Mouse (Mus musculus): ENCODE results near the gene Cdcp1.

- TF ChIP-seq CTCF (IDR thresholded peaks at IDR 0.05; ENCODE audit: borderline replicate concordance, extremely low read depth, insufficient read depth, insufficient read length) = no peak
- TF ChIP-seq POLR2A (IDR thresholded peaks at IDR 0.05; ENCODE audit: borderline replicate concordance, extremely low read depth, insufficient read depth, insufficient read length, poor library complexity, severe bottlenecking) = no peak
Measured at GRCm38 (mm10) chr9:123127663-123128062, 88.2 kb downstream of the Cdcp1 start.
